Mouse (Mus musculus) limb, embryonic 14.5 days (tissue): ENCODE data around the gene Mpo. TPM values are rescaled to one million over a fixed set of nuclear protein-coding genes. Genes with fewer than 3 reads are reported as not detected.

Experiments used
- ATAC-seq: fragments of 200-750 bp; cut with Nextera tagmentation; 2 replicates; pipeline ENCODE4 v1.8.0; 2017; ENCODE audit warnings: low read depth, moderate number of reproducible peaks, moderate TSS enrichment; ENCODE audit not compliant: low FRiP score
- DNase-seq: peaks from one replicate; pipeline ENCODE4 v3.0.0-alpha.2; 2015; ENCODE audit warnings: low spot score
- H3K27ac ChIP-seq: fragments of 300-500 bp; sonication (generic); replicated peaks from 2 replicates; pipeline ENCODE4 v1.5.1; 2014; ENCODE audit warnings: low read depth, mild to moderate bottlenecking, low read length, moderate library complexity, mixed read lengths
- H3K27me3 ChIP-seq: fragments of 300-500 bp; sonication (generic); 2 replicates; pipeline ENCODE4 v1.6.1; 2014; ENCODE audit warnings: low read length, mixed read lengths; ENCODE audit not compliant: control insufficient read depth, insufficient read depth
- H3K36me3 ChIP-seq: fragments of 300-500 bp; sonication (generic); 2 replicates; pipeline ENCODE4 v1.6.1; 2014; ENCODE audit warnings: mild to moderate bottlenecking, low read length, moderate library complexity, mixed read lengths; ENCODE audit not compliant: control insufficient read depth, insufficient read depth
- H3K4me1 ChIP-seq: fragments of 300-500 bp; sonication (generic); 2 replicates; pipeline ENCODE4 v1.6.1; 2014; ENCODE audit warnings: antibody characterized with exemption, low read length, mixed read lengths; ENCODE audit not compliant: control insufficient read depth, insufficient read depth
- H3K4me2 ChIP-seq: fragments of 300-500 bp; sonication (generic); replicated peaks from 2 replicates; pipeline ENCODE4 v1.6.1; 2014; ENCODE audit warnings: low read depth, mild to moderate bottlenecking, low read length, moderate library complexity; ENCODE audit not compliant: severe bottlenecking
- H3K4me3 ChIP-seq: fragments of 300-500 bp; sonication (generic); replicated peaks from 2 replicates; pipeline ENCODE4 v1.5.1; 2014; ENCODE audit warnings: low read length
- H3K9ac ChIP-seq: fragments of 300-500 bp; sonication (generic); 2 replicates; pipeline ENCODE4 v1.6.1; 2014; ENCODE audit warnings: mild to moderate bottlenecking, low read depth, low read length, moderate library complexity; ENCODE audit not compliant: severe bottlenecking
- H3K9me3 ChIP-seq: fragments of 300-500 bp; sonication (generic); 2 replicates; pipeline ENCODE4 v1.6.1; 2016; ENCODE audit warnings: low read length; ENCODE audit not compliant: control insufficient read depth
- POLR2A ChIP-seq: fragments of 200-500 bp; IDR thresholded peaks from 2 replicates; pipeline ENCODE4 v1.8.0; 2012; ENCODE audit warnings: inconsistent platforms, mild to moderate bottlenecking, moderate library complexity, borderline replicate concordance; ENCODE audit not compliant: insufficient read depth, insufficient read length; ENCODE audit errors: extremely low read depth
- WGBS: fragments of 180-500 bp; shearing (Covaris S2); extraction: QIAGEN DNeasy Blood & Tissue Kit; methylation state at CpG from one replicate; pipeline ENCODE4 v1.1.7; 2014; 5-methylcytosine and 5-hydroxymethylcytosine counted together
- polyA plus RNA-seq, 2 experiments: library from polyadenylated mRNA; depleted of rRNA in 1 of 2; stranded (reverse) in 1 of 2; unstranded in 1 of 2; fragments of >200 nt; fragmentation: Nextera tagmentation in 1 of 2; extraction: Ambion mirVana in 1 of 2; gene quantifications; 2 replicates each; pipeline versions ENCODE4 v1.2.1 to v1.2.3; 2012 to 2014

The Mpo gene
- polyA plus RNA-seq, 2 experiments: 1.1 to 1.7 TPM

DNA sequence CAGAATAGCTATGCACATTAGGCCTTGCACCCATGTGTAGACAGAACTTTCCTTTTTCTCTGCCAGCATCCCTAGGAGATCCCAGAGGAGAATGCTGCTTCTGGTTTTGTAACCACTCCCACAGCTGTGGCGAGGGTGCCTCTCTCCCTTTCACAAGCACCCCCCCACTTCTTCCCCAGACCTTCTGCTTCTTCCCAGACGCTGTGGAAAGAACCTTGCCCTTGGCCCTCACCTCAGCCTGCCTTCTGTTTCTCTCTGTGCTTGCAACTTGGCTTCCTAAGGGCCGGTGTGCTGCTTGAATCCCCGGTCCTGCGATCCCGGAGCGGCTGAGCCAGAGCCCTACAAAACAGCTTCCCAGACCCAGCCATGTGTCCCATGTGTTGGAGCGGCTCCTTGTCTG lies 42.4 kb upstream of the Mpo start:
- Histone ChIP-seq H3K9ac (no peak overlapping the region), H3K36me3 (no peaks in the 10 kb centered on the region), H3K4me1 (no peaks in the 10 kb centered on the region), H3K27me3 (no peaks in the 10 kb centered on the region), H3K4me2 (no peak overlapping the region), H3K9me3 (no peaks in the 10 kb centered on the region), H3K4me3 (no peak overlapping the region), H3K27ac (no peak overlapping the region)
- no peak for TF ChIP-seq POLR2A
- ATAC-seq (no peak), DNase-seq (no peak)
- WGBS: 78% methylated on average over 8 of the region's 8 CpGs

DNA sequence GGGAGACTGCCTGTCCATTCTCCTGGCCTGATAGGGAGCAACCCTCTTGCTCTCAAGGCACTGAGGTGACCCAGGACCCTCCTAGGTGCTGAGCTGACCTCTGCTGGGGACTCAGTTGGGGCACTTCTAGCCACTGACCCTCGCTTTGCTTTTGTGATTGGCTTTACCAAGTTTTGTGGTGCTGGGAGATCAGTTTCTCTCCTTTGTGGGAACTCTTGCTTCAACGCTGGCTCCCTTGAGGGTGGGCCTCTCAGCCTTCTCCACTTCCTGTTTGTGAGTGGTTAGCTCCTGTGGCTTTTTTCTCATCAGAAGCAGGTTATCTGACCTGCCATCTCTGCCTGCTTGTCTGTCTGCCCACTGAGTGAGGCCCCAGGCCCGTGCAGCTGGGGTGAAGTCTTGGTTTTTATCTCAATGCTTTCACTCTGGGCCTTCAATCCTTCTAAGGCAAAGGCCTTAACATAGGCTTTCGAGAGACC lies 41.9 kb upstream of the Mpo start:
- H3K9me3 ChIP-seq: no peaks in the 10 kb centered on the region
- WGBS: 71% methylated on average over 4 of the region's 4 CpGs
- H3K27ac ChIP-seq: no peak overlapping the region
- H3K27me3 ChIP-seq: no peaks in the 10 kb centered on the region
- ATAC-seq: no peak
- TF ChIP-seq POLR2A: no peak
- no peaks in the 10 kb centered on the region for H3K4me1 ChIP-seq
- no peak overlapping the region for H3K9ac ChIP-seq
- DNase-seq: no peak
- H3K4me3 ChIP-seq: no peak overlapping the region
- H3K36me3 ChIP-seq: no peaks in the 10 kb centered on the region
- H3K4me2 ChIP-seq: no peak overlapping the region

DNA sequence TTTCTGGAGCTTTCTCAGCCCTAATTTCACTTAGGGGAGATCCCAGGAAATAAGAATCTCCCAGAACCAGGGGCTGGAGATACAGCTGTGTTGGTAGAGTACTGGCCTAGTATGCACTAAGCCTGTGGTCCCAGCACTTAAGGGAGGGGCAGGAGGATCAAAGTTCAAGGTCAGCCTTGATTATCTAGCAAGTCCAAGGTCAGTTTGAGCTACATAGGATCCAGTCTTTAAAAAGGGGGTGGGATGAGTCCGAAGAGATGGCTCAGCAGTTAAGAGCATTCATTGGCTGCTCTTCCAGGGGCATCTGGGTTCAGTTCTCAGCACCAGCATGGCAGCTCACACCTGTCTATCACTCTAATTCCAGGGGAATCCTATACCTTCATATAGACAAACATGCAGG lies 41.1 kb upstream of the Mpo start:
- H3K27ac ChIP-seq: no peak overlapping the region
- no peaks in the 10 kb centered on the region for H3K36me3 ChIP-seq
- ATAC-seq (no peak), DNase-seq (no peak)
- H3K9me3 ChIP-seq: no peaks in the 10 kb centered on the region
- no peak overlapping the region for H3K4me2 ChIP-seq
- H3K4me3 ChIP-seq: no peak overlapping the region
- H3K9ac ChIP-seq: no peak overlapping the region
- no peak for TF ChIP-seq POLR2A
- no peaks in the 10 kb centered on the region for H3K4me1 ChIP-seq
- 70% methylated on average over 1 of the region's 1 CpGs for WGBS
- H3K27me3 ChIP-seq: no peaks in the 10 kb centered on the region

DNA sequence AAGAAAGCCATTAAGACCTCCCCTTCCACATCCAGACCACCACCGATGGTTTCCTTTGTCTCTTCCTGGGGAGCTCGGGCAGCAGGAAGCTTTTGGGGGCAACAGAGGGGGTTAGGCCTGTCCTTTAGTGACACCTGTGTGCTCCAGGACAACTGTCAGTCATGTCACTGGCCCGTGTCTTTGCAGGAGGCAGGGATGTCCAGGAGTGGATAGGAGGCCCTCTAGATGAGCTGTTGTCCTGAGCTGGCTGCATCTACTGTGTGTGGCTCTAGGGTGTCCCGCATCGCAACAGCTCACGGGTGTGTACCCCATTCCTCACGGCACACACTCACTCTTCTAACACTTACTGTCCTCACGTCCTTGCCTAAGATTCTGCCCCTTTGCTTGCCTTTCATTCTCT lies 40.1 kb upstream of the Mpo start:
- Histone ChIP-seq H3K9me3 (no peaks in the 10 kb centered on the region), H3K4me3 (no peak overlapping the region), H3K4me2 (no peak overlapping the region), H3K9ac (no peak overlapping the region), H3K27me3 (no peaks in the 10 kb centered on the region), H3K27ac (no peak overlapping the region), H3K4me1 (no peaks in the 10 kb centered on the region), H3K36me3 (no peaks in the 10 kb centered on the region)
- TF ChIP-seq POLR2A: no peak
- 81% methylated on average over 8 of the region's 8 CpGs for WGBS
- DNase-seq (no peak), ATAC-seq (no peak)

DNA sequence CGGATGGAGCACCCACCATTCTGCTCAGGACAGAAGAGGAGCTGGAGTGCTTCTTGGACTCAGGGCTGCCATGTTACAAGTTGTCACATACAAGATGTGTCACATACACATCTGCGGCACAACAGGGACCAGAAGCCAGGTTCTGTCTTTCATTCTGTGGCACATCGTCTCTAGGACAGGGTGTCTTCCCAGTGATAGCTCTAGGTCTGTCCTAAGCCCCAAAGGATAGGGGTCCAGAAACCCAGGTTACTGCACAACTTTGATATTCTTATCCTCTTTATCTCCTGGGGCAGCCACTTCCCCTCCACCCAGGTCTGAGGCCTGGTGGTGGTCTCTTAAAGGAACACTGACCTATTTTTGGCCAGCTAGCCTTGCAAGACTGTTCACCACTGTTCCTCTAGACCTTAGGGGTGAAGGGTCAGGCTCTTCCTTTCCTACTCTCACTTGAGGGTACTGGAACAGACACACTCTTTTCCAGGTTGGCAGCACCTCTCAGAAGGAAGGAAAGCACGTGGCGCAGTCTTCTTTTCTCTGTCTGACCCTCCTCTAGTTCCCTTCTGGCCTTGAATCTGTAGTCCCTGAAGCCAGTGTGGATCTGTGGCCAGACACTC lies 39.4 kb upstream of the Mpo start:
- WGBS: 83% methylated on average over 5 of the region's 5 CpGs
- H3K4me2 ChIP-seq: no peak overlapping the region
- ATAC-seq: no peak

More for the DNA sequence above, 39.4 kb upstream of the Mpo start:
- Histone ChIP-seq H3K4me3 (no peak overlapping the region), H3K9me3 (no peaks in the 10 kb centered on the region), H3K4me1 (no peaks in the 10 kb centered on the region), H3K27ac (no peak overlapping the region), H3K9ac (no peak overlapping the region), H3K27me3 (no peaks in the 10 kb centered on the region), H3K36me3 (no peaks in the 10 kb centered on the region)
- TF ChIP-seq POLR2A: no peak
- DNase-seq: no peak
